Mouse (Mus musculus) thymus, postnatal 4 days (tissue): ENCODE data around the gene Adam12.
"Not testable (repeated sequence)": the region's sequence is repeated elsewhere in the genome, so short reads cannot be mapped to it uniquely, and the experiment has no call there.

Experiments used
- DNase-seq: peaks from one replicate; pipeline ENCODE4 v3.0.0; 2021

The Adam12 gene

GRCm38 (mm10) chr7:133923994-133924393 lies 308.0 kb downstream of the Adam12 start:
- DNase-seq = no peak

DNA sequence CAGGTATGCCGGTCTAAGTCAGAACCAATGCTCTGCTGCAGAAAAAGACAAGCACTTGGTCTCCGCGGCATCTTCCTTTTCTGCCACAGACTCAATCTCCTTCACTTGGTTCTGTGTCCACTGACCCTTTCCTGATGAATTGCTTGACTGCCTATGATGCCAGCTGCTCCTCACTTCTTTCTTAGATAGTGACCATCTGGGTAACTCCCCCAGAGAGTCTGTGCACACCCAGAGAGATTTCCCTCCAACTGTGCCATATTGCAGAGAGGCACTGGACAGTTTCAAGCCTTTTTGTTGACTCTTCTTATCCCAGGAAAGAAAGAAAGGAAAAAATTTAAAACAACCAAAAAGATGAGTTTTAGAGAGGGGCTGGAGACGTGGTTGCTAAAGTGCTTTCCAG lies 310.7 kb downstream of the Adam12 start:
- DNase-seq = no peak

DNA sequence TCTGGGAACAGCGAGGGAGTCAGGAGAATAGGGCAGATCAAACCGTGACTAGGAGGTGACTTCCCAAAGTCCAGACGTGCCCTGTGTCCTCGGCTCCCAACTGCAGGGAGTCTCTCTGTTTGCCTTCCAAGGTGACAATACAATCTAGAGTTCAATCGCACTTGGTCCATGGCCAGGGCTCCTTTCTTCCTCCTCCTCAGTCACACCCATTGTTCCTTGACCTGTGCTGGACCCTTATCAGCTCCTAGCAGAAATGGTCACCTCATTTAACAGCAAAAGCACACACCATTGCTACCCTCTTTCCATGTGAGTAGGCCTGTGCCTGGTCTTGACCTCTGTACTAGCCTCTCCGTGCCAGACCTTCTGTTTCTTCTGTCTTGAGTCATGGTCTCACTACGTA lies 311.2 kb downstream of the Adam12 start:
- no peak for DNase-seq

DNA sequence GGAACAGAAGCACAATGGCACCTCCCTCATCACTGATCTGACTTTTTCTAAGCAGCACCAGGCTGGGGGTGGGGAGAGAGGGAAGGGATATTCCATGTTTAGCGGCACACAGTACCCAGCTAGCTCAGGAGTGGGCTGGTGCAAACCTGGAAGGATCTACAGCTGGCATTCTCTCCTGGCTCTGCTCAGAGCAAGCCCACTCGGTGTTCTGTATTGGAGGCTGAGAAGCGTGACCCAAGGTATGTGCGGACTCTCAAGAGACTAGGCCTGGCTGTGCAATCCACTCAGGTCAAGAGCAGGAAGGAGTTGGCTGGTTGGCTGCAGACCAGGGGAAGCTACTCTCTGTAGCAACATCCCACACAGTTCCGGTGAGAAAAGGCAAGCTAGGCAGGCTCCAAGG lies 312.0 kb downstream of the Adam12 start:
- DNase-seq = no peak

DNA sequence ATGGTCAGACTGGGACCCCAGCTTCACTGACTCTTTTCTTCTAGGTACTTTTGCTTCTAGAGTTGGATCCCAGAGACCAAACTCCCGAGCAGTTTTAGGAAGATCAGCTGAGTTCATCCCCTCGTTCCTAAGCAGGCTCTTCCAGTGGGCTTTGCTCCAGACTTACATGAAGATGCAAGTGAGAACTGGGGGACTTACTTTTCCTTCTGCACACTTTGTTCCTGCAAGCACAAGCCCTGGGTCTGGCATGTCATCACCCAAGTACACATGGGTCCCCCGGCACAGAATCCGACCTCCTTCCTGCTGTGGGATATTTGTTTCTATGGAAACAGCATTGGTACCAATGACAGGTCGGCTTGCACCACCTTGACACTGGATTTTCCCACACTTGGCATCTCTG lies 312.6 kb downstream of the Adam12 start:
- no peak for DNase-seq

DNA sequence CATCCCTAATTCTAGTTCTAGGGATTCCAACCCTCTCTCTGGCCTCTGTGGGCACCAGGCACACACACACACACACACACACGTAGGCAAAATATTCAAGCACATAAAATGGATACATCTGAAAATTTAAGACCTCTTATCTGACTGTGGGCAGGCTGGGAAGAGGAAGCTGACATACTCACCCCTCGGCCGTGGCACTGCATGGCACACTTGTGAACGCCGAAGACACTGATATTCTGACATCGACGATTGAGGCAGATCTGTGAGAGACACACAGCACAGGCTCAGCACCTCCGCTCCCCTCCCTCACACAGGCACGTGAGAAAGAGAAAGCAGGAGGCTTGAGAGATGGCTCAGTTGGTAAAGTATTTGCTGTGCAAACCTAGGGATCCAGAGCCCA lies 315.7 kb downstream of the Adam12 start:
- DNase-seq = no peak

DNA sequence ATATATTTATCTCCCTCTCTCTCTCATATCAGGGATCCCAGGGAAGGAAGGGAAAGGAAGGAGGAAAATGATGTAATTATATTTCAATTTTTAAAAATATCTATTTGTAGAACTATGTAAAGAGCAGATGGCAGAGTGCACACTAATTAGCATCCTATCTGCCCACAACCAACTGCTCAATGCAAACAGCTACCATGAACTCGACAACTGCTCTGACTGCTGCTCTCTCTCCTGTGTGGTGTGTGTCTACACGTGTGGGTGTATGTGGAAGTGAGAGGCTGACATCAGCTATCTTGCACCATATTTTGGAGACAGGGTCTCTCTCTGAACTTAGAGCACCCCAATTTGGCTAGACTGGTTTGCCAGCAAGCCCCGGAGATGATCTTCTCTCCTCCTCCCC lies 320.1 kb downstream of the Adam12 start:
- DNase-seq = no peak

- no peak for DNase-seq
Measured at GRCm38 (mm10) chr7:133909833-133910375, 322.0 kb downstream of the Adam12 start.

DNA sequence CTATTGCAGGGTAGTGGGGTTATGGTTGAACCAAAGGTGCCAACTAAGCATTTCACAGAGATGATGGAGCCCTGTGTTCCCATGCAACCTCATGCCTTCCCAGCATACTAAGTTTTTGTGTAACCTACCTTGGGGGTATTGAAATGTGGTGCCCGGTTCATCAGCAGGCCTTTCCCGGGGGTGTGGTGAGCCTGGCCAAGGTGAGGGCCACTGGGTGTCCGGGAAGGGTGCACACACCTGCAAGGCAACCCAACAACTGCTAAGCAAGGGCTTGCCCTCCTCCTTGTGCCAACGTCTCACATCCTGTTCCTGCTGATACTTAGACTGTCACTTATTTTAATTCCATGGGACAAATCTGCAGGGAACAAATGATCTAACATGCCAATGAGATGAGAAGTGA lies 323.0 kb downstream of the Adam12 start:
- no peak for DNase-seq

DNA sequence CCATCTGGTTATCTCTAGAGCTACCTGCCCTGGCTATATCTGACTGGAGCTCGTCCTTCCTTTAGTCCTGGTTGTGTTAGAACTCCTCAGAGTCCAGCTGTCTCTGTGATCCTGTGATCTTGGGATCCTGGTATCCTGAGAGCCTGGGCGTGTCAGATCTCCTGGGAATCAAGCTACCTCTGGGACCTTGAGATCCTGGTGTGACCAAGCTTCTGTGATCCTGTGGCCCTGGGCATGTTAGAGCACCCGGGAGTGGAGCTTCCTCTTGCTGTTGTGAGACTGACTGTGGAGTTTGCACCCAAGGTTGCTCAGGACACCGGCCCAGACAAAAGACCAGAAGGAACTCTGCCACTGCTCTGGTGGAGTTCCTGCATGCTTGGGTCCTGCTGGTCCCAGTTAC lies 332.6 kb downstream of the Adam12 start:
- no peak for DNase-seq

- no peak for DNase-seq
Measured at GRCm38 (mm10) chr7:133891796-133892195, 340.1 kb downstream of the Adam12 start.

- no peak for DNase-seq
Measured at GRCm38 (mm10) chr7:133891298-133891697, 340.6 kb downstream of the Adam12 start.

- DNase-seq = no peak
Measured at GRCm38 (mm10) chr7:133889986-133890385, 342.0 kb downstream of the Adam12 start.

DNA sequence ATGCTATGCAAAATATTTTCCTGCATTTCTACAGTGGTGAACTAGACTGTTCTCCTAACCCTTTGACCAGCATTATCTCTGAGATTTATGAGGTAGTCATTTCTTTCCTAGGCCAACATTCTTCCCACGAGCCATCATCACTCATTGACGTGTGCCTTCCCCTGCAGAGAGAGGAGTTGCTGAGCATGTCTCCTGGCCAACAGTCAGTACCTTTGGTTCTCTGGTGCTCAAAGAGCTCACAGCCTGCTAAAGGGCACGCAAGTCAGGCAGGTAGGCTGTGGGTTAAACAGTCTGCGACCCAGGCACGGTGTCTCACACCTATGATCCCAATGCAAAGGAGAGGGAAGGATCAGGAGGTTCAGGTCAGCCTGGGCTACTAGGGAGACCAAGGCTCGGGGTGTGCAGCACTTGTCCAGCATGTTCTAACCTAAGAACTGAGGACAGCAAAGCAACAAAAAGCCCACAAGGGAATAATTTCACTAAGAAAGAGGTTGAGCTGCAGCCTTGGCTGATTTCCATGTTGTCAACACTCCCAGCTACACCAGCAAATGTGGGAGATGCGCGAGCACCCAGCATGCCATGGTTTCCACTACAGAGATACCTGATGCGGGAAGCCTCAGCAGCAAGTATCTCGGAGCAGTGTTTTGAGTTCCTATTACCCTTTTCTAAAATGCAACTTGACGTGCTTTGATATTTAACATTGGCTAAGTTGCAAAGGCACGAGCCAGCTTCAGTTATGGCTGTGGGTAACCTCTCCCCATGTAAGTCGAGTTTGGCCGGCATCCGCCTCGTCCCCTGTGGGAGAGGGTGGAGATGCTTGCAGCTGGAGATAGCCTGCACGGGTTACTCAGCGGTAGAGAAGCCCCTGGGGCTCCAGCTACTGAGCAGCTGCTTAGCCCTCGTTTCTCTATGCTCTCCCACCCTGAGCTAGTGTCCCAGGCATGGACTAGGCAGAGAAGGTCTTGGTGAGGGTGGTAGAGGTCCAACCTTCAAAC lies 342.7 kb downstream of the Adam12 start:
- no peak for DNase-seq

GRCm38 (mm10) chr7:133884759-133885431 lies 347.1 kb downstream of the Adam12 start:
- DNase-seq = not testable (repeated sequence)

GRCm38 (mm10) chr7:133879761-133880160 lies 352.2 kb downstream of the Adam12 start:
- DNase-seq = no peak

DNA sequence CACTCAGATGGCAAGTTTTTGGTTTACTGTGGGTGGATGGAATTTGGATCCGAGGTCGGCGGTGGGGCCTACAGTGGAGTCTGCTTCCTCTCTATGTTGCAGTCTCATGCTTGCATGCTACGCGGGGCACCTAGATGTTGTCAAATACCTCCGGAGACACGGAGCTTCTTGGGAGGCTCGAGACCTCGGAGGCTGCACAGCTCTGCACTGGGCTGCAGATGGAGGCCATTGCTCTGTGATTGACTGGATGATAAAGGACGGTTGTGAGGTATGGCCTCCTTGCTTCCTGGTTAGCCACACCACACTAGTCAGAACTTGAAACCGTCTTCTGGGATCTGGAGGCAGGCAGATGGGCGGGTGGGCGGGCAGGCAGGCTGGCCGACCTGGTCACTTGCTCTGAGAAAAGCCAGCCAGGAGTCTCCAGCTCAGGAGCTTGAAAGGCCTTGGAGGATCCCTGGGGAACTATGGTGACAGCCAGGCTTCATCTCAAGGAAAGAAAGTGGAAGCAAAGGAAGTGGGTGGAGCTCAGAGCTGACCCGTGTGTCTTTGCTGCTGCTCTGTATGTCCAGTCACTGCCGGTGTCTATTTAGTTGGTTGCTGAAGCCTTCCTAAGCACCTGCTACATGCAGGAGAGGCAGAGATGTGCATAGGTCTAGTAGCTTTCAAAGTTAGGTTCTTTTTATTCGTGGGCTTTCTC lies 355.2 kb downstream of the Adam12 start:
- DNase-seq = no peak

DNA sequence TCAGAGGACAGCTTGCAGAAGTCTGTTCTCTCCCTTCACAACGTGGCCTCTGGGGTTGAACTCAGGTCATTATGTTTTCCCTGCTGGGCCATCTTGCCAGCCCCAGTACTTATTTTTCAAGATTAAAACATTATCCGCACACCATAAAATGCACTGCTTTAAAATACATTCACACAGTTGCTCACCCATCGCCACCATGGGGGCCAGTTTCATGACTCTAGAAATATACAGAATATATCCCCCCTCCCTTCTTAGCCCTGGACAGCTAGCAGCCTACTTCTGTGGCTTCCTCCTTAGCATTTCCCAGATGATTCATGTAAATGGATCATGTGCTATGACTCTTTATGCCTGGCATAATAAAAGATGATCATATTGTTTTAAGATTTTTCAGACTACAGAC lies 355.8 kb downstream of the Adam12 start:
- DNase-seq = no peak

DNA sequence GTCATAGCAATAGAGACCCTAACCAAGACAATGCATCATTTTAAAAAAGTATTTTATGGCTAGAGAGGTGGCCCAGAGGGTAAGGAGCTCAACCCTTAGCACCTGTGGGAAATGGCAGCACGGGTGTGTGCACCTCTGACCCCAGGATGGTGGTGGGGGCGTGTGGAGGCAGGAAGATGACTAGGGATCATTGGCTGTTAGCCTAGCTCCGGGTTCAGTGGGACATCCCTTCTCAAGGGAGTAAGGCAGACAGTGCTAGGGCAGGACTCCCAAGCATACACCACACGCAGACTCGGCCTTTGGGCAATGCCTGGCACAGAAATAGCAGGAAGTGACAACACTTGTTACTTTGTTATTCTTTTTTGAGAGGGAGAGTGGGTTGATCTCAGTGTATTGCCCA lies 359.2 kb downstream of the Adam12 start:
- no peak for DNase-seq

GRCm38 (mm10) chr7:133870265-133870664 lies 361.7 kb downstream of the Adam12 start:
- DNase-seq = no peak

DNA sequence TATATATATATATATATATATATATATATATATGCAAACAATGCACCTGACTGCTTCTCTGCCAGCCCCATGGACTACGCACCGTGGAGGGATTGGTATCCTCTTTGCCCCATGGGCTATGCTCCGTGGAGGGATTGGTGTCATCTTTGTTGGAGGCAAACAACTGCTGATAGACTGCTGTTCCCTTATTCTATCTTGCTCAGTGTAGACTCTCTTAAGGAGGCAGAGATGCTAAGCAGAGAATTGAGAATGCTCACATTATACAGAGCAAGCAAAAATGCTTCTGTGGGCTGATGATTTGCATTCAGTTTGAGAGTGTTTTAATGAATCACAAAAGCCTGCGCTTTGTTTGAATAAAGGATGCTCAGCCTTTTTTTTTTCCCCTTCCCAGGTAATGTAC lies 368.3 kb downstream of the Adam12 start:
- no peak for DNase-seq

DNA sequence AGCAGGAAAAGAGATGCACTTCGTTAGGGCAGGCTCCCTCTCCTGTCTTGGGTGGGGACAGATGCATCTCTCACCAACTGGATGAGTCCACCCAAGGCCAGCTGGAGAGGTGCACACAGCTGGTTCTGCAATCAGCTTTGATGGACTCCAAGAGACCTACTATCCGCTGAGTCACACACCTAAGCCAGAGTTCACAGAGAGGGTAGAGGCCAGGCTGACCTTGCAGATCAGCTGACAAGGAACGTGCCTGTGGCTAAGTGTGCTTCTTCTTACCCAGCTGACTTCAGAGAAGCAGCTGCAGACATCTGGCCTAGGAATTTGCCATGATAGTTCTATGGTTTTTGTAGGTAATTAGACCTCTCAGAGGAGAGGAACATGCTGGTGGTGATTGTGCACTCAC lies 368.8 kb downstream of the Adam12 start:
- no peak for DNase-seq

DNA sequence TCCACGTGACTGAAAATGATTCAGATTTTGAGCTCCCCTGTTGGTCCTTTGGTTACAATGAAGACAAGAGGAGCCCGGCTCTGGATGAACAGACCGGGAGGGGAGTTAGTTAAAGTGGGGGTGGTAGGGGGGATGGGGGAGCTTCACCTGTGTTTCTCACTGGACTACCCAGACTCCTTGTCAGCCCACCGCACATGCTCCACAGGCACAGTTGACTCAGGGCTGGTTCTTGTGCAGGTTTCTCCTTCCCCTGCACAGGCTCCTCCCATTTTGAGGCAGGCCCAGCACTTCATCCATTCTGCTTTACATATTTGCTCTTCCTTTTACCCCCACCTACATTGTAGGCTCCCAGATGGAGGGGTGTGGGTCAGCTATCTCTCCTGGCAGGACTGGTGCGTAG lies 369.2 kb downstream of the Adam12 start:
- DNase-seq = no peak
